Mouse (Mus musculus) heart, adult 10 weeks (tissue): ENCODE measurements around the gene Olfr8. TPM values are rescaled to one million over a fixed set of nuclear protein-coding genes. Genes with fewer than 3 reads are reported as not detected.

Experiments used
- polyA plus RNA-seq: library from polyadenylated mRNA; stranded (reverse); fragments of 350-450 nt; fragmentation: Illumina TruSeq; extraction: RNeasy Lipid Tissue Mini Kit (QIAGEN cat#74804); gene quantifications from one replicate; pipeline ENCODE4 v1.2.3, GENCODE M21; 2014; ENCODE audit warnings: low read depth, low replicate concordance

The Olfr8 gene
- not detected for polyA plus RNA-seq

DNA sequence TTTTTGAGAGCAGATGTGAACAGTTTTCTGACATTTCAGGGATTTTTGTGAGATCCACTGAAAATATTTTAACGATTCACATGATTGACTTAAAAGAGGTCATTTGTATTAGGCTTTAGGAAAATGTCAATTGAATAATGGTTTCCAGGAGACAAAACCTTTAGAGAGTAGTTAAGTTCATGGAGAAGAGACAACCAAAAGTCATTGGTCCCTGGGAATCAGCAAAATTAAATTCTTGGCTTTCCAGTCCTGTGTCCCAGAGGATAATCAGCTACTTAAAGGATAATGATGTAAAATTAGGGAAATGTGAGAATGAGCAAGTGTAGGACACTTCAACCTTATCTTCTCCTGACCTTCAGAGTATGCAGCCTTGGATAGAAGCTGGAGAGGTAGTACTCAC is at the start of gene Olfr8:
TSS of gene Olfr8 (plus strand) at position 301 of the 400 bp plus-strand sequence.

DNA sequence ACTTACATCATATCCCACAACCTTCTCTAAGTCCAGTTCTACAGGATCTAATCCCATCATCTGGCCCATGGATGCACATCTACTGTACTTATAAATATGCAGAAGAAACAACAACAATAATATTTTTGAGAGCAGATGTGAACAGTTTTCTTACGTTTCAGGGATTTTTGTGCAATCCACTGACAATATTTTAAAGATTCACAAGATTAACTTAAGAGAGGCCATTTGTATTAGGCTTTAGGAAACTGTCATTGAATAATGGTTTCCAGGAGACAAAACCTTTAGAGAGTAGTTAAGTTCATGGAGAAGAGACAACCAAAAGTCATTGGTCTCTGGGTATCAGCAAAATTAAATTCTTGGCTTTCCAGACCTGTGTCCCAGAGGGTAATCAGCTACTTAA is 37.6 kb upstream of the Olfr8 start, which contains the start of gene Olfr1354:
TSS of gene Olfr1354 (plus strand) at position 301 of the 400 bp plus-strand sequence.

DNA sequence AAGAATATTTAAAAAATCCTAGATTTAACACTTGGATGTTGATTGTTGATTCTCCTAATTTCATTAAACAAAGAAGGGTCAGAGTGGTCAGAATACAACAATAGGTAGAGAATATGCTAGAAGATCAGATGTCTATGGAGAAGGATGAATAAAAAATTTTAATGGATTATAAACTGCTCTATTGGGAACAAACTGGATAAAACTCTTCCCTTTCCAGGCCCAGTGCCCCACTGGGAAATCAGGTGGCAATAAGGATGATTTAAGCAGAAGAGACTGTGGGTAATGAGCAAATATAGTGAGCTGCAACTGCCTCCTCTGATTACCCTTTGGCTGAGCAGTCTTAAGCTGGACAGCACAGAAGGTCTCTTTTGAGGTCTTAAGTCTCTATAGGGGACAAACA is 12.6 kb downstream of the Olfr8 start, which contains the start of gene Olfr1353:
TSS of gene Olfr1353 (plus strand) at position 301 of the 400 bp plus-strand sequence.

GRCm38 (mm10) chr10:78980750-78981149 is 30.3 kb downstream of the Olfr8 start, which contains the start of gene Olfr1352:
Gene Olfr1352, plus strand, starts transcription at chr10:78981050.

Other genes starting within 250 kb of the Olfr8 start
- gene Casp14, start 232.3 kb upstream of the Olfr8 start, polyA plus RNA-seq: not detected
- not detected for gene Ccdc105, start 197.6 kb upstream of the Olfr8 start, polyA plus RNA-seq
- gene Slc1a6, start 170.1 kb upstream of the Olfr8 start, polyA plus RNA-seq: not detected
- not detected for gene Olfr1356, start 98.5 kb upstream of the Olfr8 start, polyA plus RNA-seq
- not detected for gene Olfr1355, start 75.1 kb upstream of the Olfr8 start, polyA plus RNA-seq
- not detected for gene Olfr1354, start 37.5 kb upstream of the Olfr8 start, polyA plus RNA-seq
- gene Olfr1353, start 12.7 kb downstream of the Olfr8 start, polyA plus RNA-seq: not detected
- not detected for gene Olfr1352, start 30.4 kb downstream of the Olfr8 start, polyA plus RNA-seq
- not detected for gene Olfr1351, start 61.8 kb downstream of the Olfr8 start, polyA plus RNA-seq
- gene Olfr57, start 78.1 kb downstream of the Olfr8 start, polyA plus RNA-seq: not detected
- 16.4 TPM for gene 2610008E11Rik, start 147.0 kb downstream of the Olfr8 start, polyA plus RNA-seq
- gene Vmn2r80, start 198.1 kb downstream of the Olfr8 start, polyA plus RNA-seq: not detected